Mouse (Mus musculus) small intestine, adult 2 months (tissue): ENCODE measurements around the gene Tsnax.

Source experiments
- CTCF ChIP-seq: fragments of 200-500 bp; IDR thresholded peaks from 2 replicates; pipeline ENCODE4 v1.5.1; 2012; ENCODE audit warnings: low read depth, mild to moderate bottlenecking, control low read depth, inconsistent platforms, low read length, moderate library complexity, mixed read lengths; ENCODE audit not compliant: insufficient replicate concordance, insufficient read length; ENCODE audit errors: extremely low read depth
- POLR2A ChIP-seq: fragments of 200-500 bp; IDR thresholded peaks from 2 replicates; pipeline ENCODE4 v1.6.1; 2012; ENCODE audit warnings: low read depth, mild to moderate bottlenecking, control low read depth, inconsistent platforms, low read length, moderate library complexity

GRCm38 (mm10) chr8:125038731-125039130 lies 25.9 kb downstream of the Tsnax start:
- no peak for TF ChIP-seq CTCF
- no peak for TF ChIP-seq POLR2A
